Mouse (Mus musculus): ENCODE data around the gene Cox17. TPM values are rescaled to one million over a fixed set of nuclear protein-coding genes. Genes with fewer than 3 reads are reported as not detected.

Gene Cox17
- total and polyA plus RNA-seq, 2 experiments from 2014 or later = 12.9 to 80.3 TPM

- Histone ChIP-seq H3K36me3 (ENCODE audit: insufficient read depth) (no peaks in the 10 kb centered on the region), H3K9ac (peak overlapping the region; percentile 51), H3K4me2 (ENCODE audit: low read depth) (peak overlapping the region; percentile 62), H3K27me3 (ENCODE audit: insufficient read depth, low read length) (no peaks in the 10 kb centered on the region), H3K27ac (ENCODE audit: low read depth, low read length) (peak overlapping the region; percentile 69), H3K4me3 (ENCODE audit: low read depth, low read length) (peak overlapping the region; percentile 32), H3K9me3 (ENCODE audit: low read length) (no peaks in the 10 kb centered on the region), H3K4me1 (ENCODE audit: insufficient read depth) (peaks cover 11% of the 10 kb centered on the region)
- TF ChIP-seq CTCF (IDR thresholded peaks at IDR 0.05; ENCODE audit: low read depth) = no peak
- DNase-seq (peak; percentile 78), ATAC-seq (peak; percentile 98)
- WGBS = 8% methylated on average over 17 of the region's 17 CpGs
These were observed 52.9 kb downstream of the Cox17 start for GRCm38 (mm10) chr16:38399531-38400231.

- no peak for TF ChIP-seq CTCF (IDR thresholded peaks at IDR 0.05; ENCODE audit: low read depth)
- H3K4me3 ChIP-seq (ENCODE audit: low read depth, low read length) = peak overlapping the region; percentile 32; the same call in 1 of the 2 replicates
- WGBS = 71% methylated on average over 9 of the region's 9 CpGs
- H3K4me1 ChIP-seq (ENCODE audit: insufficient read depth) = peaks cover 11% of the 10 kb centered on the region
- ATAC-seq = peak; percentile 12; the same call in 1 of the 2 replicates
- no peaks in the 10 kb centered on the region for H3K27me3 ChIP-seq (ENCODE audit: insufficient read depth, low read length)
- no peaks in the 10 kb centered on the region for H3K36me3 ChIP-seq (ENCODE audit: insufficient read depth)
- H3K9me3 ChIP-seq (ENCODE audit: low read length) = no peaks in the 10 kb centered on the region
- peak overlapping the region; percentile 69 for H3K27ac ChIP-seq (ENCODE audit: low read depth, low read length)
- H3K9ac ChIP-seq = peak overlapping the region; percentile 51
- H3K4me2 ChIP-seq (ENCODE audit: low read depth) = peak overlapping the region; percentile 62
- no peak for DNase-seq
These were observed 53.6 kb downstream of the Cox17 start for GRCm38 (mm10) chr16:38400311-38400960.

GRCm38 (mm10) chr16:38401468-38401867 is 54.7 kb downstream of the Cox17 start:
- DNase-seq (no peak), ATAC-seq (no peak)
- Histone ChIP-seq H3K4me1 (ENCODE audit: insufficient read depth) (peaks cover 11% of the 10 kb centered on the region), H3K4me2 (ENCODE audit: low read depth) (no peak overlapping the region), H3K9ac (no peak overlapping the region), H3K36me3 (ENCODE audit: insufficient read depth) (no peaks in the 10 kb centered on the region), H3K4me3 (ENCODE audit: low read depth, low read length) (no peak overlapping the region), H3K27me3 (ENCODE audit: insufficient read depth, low read length) (no peaks in the 10 kb centered on the region), H3K27ac (ENCODE audit: low read depth, low read length) (no peak overlapping the region), H3K9me3 (ENCODE audit: low read length) (no peaks in the 10 kb centered on the region)
- 75% methylated on average over 6 of the region's 6 CpGs for WGBS
- TF ChIP-seq CTCF (IDR thresholded peaks at IDR 0.05; ENCODE audit: low read depth) = no peak

Other genes starting within 250 kb of the Cox17 start
- not detected in 2 replicates for gene Nr1i2, start 52.2 kb upstream of the Cox17 start, total RNA-seq (2014; rRNA removed)
- gene Nr1i2, start 52.2 kb upstream of the Cox17 start, polyA plus RNA-seq (2015; fragmentation: Nextera tagmentation; extraction: Ambion mirVana) = not detected in 2 replicates
- gene Maats1, start 4.8 kb upstream of the Cox17 start, total RNA-seq (2014; rRNA removed) = 1.2 and 2.6 TPM in 2 replicates
- gene Maats1, start 4.8 kb upstream of the Cox17 start, polyA plus RNA-seq (2015; fragmentation: Nextera tagmentation; extraction: Ambion mirVana) = 0.91 and 1.5 TPM in 2 replicates
- gene Gm21987, start within 50 bp of the Cox17 start, total RNA-seq (2014; rRNA removed) = not detected in 2 replicates
- gene Gm21987, start within 50 bp of the Cox17 start, polyA plus RNA-seq (2015; fragmentation: Nextera tagmentation; extraction: Ambion mirVana) = not detected in 2 replicates
- 0.14 and 0.38 TPM in 2 replicates for gene Popdc2, start 15.2 kb downstream of the Cox17 start, total RNA-seq (2014; rRNA removed)
- 0.39 TPM in 2 replicates for gene Popdc2, start 15.2 kb downstream of the Cox17 start, polyA plus RNA-seq (2015; fragmentation: Nextera tagmentation; extraction: Ambion mirVana)
- 1.2 and 2.5 TPM in 2 replicates for gene Pla1a, start 86.2 kb downstream of the Cox17 start, total RNA-seq (2014; rRNA removed)
- 0.74 and 1.0 TPM in 2 replicates for gene Pla1a, start 86.2 kb downstream of the Cox17 start, polyA plus RNA-seq (2015; fragmentation: Nextera tagmentation; extraction: Ambion mirVana)
- 40.8 and 42.9 TPM in 2 replicates for gene Adprh, start 105.7 kb downstream of the Cox17 start, total RNA-seq (2014; rRNA removed)
- 130 and 134 TPM in 2 replicates for gene Adprh, start 105.7 kb downstream of the Cox17 start, polyA plus RNA-seq (2015; fragmentation: Nextera tagmentation; extraction: Ambion mirVana)
- 0.31 and 0.86 TPM in 2 replicates for gene Cd80, start 108.6 kb downstream of the Cox17 start, total RNA-seq (2014; rRNA removed)
- gene Cd80, start 108.6 kb downstream of the Cox17 start, polyA plus RNA-seq (2015; fragmentation: Nextera tagmentation; extraction: Ambion mirVana) = 0.25 and 0.30 TPM in 2 replicates
- gene Timmdc1, start 175.7 kb downstream of the Cox17 start, total RNA-seq (2014; rRNA removed) = 30.3 and 34.3 TPM in 2 replicates
- 22.2 and 27.2 TPM in 2 replicates for gene Timmdc1, start 175.7 kb downstream of the Cox17 start, polyA plus RNA-seq (2015; fragmentation: Nextera tagmentation; extraction: Ambion mirVana)
- 38.4 and 47.5 TPM in 2 replicates for gene Poglut1, start 203.3 kb downstream of the Cox17 start, total RNA-seq (2014; rRNA removed)
- 29.8 and 36.5 TPM in 2 replicates for gene Poglut1, start 203.3 kb downstream of the Cox17 start, polyA plus RNA-seq (2015; fragmentation: Nextera tagmentation; extraction: Ambion mirVana)
- gene Tmem39a, start 211.7 kb downstream of the Cox17 start, total RNA-seq (2014; rRNA removed) = 12.1 and 16.2 TPM in 2 replicates
- 14.4 and 16.2 TPM in 2 replicates for gene Tmem39a, start 211.7 kb downstream of the Cox17 start, polyA plus RNA-seq (2015; fragmentation: Nextera tagmentation; extraction: Ambion mirVana)